Mouse (Mus musculus) T-helper 17 cell (primary cell): Measurements from ENCODE around the gene Spag9.
"Not testable (repeated sequence)": the region's sequence is repeated elsewhere in the genome, so short reads cannot be mapped to it uniquely, and the experiment has no call there.

Experiments
- in situ Hi-C, 2 experiments: fragments of 300-600 bp; cut with MboI, MseI; formaldehyde crosslinking; loops; 1 replicate in 1 of 2; 2 replicates in 1 of 2; pipeline ENCODE4 v1.15.1; 2025; ENCODE audit warnings: high pct_unique_total_duplicates in 2 of 2

Spag9 gene

GRCm38 (mm10) chr11:93984619-93985018 lies 11.3 kb upstream of the Spag9 start:
- in situ Hi-C loops, result no loop called here

GRCm38 (mm10) chr11:93985265-93985664 lies 10.6 kb upstream of the Spag9 start:
- in situ Hi-C loops, result no loop called here

DNA sequence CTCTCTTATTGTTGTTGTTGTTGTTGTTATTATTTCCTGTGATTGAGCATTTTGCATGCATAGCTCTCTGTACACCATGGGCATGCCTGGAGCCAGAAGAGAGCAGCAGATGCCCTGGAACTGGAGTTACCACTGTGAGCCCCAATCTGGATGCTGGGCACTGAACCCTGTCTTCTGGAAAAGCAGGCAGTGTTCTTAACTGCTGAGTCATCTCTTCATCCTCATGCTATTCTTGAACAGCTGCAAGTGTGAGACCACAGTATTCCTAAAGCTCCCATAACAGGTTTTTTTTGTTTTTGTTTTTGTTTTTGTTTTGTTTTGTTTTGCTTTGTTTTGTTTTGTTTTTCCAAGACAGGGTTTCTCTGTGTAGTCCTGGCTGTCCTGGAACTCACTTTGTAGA lies 9.6 kb upstream of the Spag9 start:
- in situ Hi-C loops, result no loop called here

DNA sequence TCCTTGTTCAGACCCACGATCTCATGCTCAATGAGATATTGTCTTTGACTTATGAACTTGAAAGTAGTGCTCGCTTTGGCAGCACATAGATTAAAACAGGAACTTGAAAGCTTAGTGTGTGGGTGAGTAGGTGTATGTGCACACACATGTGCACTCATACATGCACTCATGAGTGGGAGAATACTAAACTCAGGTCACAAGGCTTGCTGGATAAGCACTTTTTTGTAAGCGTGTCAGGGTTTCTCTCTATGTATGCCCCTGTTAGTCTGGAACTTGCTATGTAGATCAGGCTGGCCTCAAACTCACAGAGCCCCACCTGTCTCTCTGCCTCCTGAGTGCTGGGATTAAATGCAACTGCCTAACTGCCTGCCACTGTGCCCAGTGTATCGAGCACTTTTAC lies 8.9 kb upstream of the Spag9 start:
- in situ Hi-C loops, result no loop called here

DNA sequence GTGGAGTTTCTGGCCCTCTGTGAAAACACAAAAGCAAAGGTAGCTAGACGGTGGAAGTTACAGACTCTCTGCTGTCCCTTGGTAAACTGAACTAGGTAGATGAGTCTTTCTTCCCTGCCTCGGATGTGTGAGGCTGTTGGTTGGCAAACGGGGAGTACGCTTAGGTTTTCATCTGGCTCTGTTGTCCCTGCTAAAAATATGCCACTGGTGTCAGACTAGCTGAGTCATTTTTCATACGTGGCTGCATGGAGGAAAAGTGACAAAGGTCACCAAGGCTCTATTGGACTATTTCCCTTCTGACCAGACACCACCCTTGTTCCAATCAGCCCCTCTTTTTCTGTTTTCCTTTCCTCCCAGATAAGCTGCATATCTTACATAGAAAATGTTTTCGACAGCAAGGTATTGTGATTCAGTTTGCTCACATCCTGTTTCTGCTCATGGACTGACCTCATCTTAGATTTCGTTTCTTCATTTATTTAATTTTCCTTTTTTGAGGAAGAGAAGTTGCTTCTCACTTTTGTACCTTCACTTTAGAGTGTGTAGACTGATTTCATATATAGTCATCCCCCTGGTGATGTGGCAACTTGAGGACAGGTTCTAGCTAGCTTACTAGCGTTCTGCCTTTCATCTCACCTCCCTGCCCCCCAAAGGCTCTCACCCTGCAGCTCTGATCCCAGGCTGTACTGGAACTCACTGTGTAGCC lies 8.1 kb upstream of the Spag9 start:
- in situ Hi-C loops, result no loop called here

GRCm38 (mm10) chr11:93988328-93989062 lies 7.4 kb upstream of the Spag9 start:
- in situ Hi-C loops, result no loop called here

DNA sequence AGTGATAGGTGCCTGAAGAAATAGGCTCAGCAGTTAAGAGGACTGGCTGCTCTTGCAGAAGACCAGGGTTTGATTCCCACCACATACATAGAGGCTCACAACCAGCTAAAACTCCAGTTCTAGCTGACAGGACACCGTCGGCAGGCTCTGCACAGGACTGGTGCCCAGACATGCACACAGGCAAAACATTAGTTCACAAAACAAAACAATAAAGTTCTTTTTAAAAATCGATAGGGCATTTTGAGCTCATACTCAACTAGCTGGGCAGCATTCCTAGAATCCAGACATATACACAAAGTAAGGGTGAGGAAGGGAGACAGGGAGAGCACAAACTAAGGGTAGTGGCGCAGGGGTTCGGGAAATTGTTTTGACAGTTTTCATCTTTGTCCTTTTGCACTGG lies 1.4 kb upstream of the Spag9 start:
- in situ Hi-C loops, result loop anchor here in 1 of 2 experiments (10.0 kb wide), 1 partner anchor 380 kb away; no protein-coding TSS in a partner anchor

DNA sequence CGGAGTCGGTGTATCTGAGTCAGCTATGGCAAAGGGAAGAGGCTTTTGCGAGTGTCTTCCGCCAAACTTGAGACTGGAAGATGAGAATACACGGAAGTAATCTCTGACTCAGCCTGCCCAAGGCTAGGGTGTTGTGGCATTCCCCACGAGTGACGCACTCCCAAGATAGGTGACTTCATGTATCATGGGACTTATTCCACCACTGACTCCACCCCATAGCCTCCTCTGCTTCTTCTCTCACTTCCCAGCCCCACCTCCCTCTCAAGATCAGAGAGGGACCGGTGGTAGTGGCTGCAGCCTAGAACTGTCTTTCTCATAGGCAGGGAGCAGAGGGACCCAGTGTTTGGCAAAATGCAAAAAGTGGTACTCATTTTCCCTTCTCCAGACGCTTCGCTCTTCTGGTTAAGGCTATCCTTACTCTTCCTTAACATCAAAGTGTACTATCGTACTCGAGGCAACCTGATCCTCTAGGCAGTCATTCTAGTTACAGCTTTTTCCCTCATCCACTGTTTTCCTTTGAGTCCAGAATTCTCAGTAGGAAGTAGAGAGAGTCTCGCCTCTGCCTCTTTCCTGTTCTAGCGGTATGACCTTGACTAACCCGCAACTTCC lies 676 bp upstream of the Spag9 start:
- in situ Hi-C loops, result loop anchor here in 1 of 2 experiments (10.0 kb wide), 1 partner anchor 380 kb away; no protein-coding TSS in a partner anchor

- in situ Hi-C loops, result loop anchor here in 1 of 2 experiments (10.0 kb wide), 1 partner anchor 378 kb away; no protein-coding TSS in a partner anchor
These were observed 632 bp downstream of the Spag9 start for GRCm38 (mm10) chr11:93996306-93997140.

DNA sequence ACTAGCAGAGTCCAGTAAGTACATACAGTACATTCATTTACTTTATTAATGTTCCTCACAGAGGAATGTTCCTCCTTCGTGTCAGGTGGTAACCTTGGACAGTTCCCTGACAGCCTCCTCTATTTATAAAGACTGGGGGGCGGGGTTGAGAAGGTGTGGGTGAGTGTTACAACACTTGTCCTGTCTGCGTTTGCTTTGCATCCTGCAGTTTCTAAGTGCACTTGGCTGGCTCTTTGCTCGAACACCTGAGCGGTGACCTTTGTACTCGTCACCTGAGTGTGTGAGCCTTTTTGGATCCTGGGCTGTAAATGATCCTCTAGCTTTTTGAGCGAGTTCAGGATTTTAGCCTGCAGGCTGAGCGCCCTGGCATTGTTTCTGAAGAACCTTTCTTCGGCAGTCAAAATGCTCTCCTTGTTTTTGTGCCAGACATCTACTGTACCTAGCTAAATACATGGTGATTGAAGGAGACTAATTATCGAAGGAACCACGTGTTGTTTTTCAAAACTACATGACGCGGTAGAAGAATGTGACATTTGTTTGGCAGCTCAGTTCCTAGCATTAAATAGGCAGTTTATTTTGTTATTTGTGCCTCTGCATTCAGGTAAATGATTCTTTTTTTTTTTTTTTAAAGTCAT lies 1.4 kb downstream of the Spag9 start:
- in situ Hi-C loops, result loop anchor here in 1 of 2 experiments (10.0 kb wide), 1 partner anchor 378 kb away; no protein-coding TSS in a partner anchor

DNA sequence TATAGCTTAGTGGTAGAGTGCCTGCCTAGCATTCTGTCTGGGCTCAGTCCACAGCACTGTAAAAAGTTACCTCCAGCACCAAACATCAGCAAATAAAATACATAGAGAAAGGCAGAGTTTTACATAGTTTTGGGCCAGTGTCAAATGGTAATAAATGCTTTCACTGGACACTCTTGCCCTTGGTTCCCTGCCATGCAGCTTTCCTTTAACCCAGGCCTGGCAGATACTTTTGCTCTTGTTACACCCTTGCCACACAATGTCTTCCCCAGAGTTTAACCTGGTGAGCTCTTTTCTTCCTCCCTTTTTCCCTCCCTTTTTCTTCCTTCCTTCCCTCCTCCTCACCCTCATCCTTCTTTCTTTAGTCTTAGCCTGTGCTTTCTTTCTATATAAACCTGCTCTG lies 3.4 kb downstream of the Spag9 start:
- in situ Hi-C loops, result loop anchor here in 1 of 2 experiments (10.0 kb wide), 1 partner anchor 376 kb away; no protein-coding TSS in a partner anchor

DNA sequence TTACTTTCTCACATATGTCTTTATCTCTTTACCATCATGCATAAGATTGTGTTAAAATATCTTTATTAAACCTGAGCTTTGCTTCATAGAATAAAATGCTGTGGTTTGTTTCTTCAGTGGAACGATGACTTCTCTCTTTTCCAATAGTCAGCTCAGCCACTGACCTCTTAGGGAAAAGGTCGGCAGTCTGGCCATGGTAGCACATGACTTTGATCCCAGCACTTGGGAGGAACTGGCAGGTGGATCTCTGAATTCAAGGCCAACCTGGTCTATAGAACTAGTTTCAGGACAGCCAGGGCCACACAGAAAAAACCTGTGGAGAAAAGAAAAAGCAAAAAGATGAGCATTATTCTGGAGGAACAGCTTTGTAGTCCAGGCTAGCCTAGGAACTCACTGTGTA lies 7.5 kb downstream of the Spag9 start:
- in situ Hi-C loops, result no loop called here

GRCm38 (mm10) chr11:94019091-94019490 lies 23.2 kb downstream of the Spag9 start:
- in situ Hi-C loops, result no loop called here

- in situ Hi-C loops, result no loop called here
These were observed 24.5 kb downstream of the Spag9 start for GRCm38 (mm10) chr11:94020403-94020802.

GRCm38 (mm10) chr11:94026289-94026688 lies 30.4 kb downstream of the Spag9 start:
- in situ Hi-C loops, result no loop called here

- in situ Hi-C loops, result no loop called here
These were observed 36.2 kb downstream of the Spag9 start for GRCm38 (mm10) chr11:94032084-94032483.

- in situ Hi-C loops, result no loop called here
These were observed 37.1 kb downstream of the Spag9 start for GRCm38 (mm10) chr11:94032971-94033370.

DNA sequence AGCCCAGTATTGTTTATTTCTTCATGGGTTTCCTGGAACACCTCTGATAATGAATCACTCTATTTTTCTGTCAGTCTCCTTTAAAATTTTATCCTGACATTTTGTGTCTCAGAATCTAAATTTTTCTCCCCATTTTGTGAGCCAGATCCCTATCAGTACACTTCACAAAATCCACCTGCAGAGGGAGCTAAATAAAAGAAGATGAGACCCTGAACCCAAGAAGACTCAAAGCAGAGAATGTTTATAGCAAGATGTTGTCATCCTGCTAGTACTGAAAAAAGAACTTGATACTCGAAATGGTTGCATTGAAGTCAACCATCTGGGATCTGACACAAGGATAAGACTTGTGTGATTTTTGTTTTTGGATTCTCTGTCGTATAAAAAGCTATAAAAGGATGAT lies 40.1 kb downstream of the Spag9 start:
- in situ Hi-C loops, result no loop called here

DNA sequence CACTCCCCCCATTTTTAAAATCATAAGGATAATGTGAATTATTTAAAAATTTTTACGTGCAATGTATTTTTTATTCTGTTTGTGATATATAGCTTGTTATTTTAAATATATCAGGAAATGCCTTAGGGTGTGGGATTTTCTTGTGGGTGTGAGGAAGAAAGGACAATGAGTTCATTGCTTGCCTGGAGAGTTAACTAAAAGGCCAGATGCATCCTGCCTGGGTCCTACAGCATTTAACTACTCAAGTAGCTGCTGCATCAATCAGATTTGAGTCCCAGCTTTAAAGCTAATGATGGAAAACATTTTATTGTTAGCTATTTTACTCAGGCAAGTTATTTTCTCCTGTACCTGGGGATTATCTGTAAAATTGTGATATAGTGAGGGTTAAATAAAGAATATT lies 45.6 kb downstream of the Spag9 start:
- in situ Hi-C loops, result no loop called here

DNA sequence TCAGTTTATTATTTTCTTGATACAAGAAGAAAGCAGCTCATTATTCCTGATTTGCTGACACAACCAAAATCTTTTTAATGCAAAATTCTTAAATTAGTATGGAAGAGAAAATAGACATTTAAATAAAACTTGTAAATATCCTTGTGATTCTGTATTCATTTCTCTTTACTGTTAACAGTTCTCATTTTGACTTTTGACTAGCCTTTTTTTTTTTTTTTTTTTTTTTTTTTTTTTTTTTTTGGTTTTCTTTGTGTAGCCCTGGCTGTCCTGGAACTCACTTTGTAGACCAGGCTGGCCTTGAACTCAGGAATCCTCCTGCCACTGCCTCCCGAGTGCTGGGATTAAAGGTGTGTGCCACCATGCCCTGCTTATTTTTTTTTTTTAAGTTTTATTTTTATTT lies 46.4 kb downstream of the Spag9 start:
- in situ Hi-C loops, result not testable (repeated sequence)
